Mouse (Mus musculus) MEL (cell line): ENCODE measurements around the gene Ddx59. TPM values are rescaled to one million over a fixed set of nuclear protein-coding genes. Genes with fewer than 3 reads are reported as not detected.
A peak's percentile ranks its signal among the peaks of the same experiment; 100 is the strongest.

ENCODE experiments used
- DNase-seq: peaks from one replicate; pipeline ENCODE4 v3.0.0; 2011; ENCODE audit warnings: low read depth, low spot score
- H3K27ac ChIP-seq: 2 replicates; pipeline ENCODE4 v1.5.1; 2012; ENCODE audit warnings: low read depth, mild to moderate bottlenecking, control low read depth, low read length, moderate library complexity; ENCODE audit not compliant: control insufficient read depth
- H3K27me3 ChIP-seq, 2 experiments: fragments of 150-350 bp in 1 of 2; sonication (generic) in 1 of 2; 2 replicates each; pipeline ENCODE4 v1.6.1; 2012; ENCODE audit warnings: low read length in 2 of 2, mild to moderate bottlenecking in 2 of 2, improper control_type of control experiment in 1 of 2, moderate library complexity in 1 of 2; ENCODE audit not compliant: insufficient read depth in 2 of 2, control insufficient read depth in 1 of 2
- H3K36me3 ChIP-seq, 2 experiments: 2 replicates each; pipeline ENCODE4 v1.6.1; 2012 to 2014; ENCODE audit warnings: low read length in 2 of 2, improper control_type of control experiment in 1 of 2, inconsistent platforms in 1 of 2, mild to moderate bottlenecking in 1 of 2; ENCODE audit not compliant: insufficient read depth in 2 of 2, control insufficient read depth in 1 of 2
- H3K4me1 ChIP-seq, 2 experiments: fragments of 150-350 bp in 1 of 2; sonication (generic) in 1 of 2; 2 replicates each; pipeline ENCODE4 v1.6.1; 2012; ENCODE audit warnings: low read length in 2 of 2, improper control_type of control experiment in 1 of 2, mild to moderate bottlenecking in 1 of 2; ENCODE audit not compliant: insufficient read depth in 2 of 2, control insufficient read depth in 1 of 2
- H3K4me3 ChIP-seq, 2 experiments: fragments of 150-350 bp in 1 of 2; sonication (generic) in 1 of 2; 2 replicates each; pipeline ENCODE4 v1.5.1; 2012; ENCODE audit warnings: low read depth in 2 of 2, low read length in 2 of 2, mild to moderate bottlenecking in 2 of 2, moderate library complexity in 2 of 2, control low read depth in 1 of 2, improper control_type of control experiment in 1 of 2; ENCODE audit not compliant: control insufficient read depth in 1 of 2, insufficient read depth in 1 of 2
- H3K79me2 ChIP-seq: 2 replicates; pipeline ENCODE4 v1.6.1; 2012; ENCODE audit warnings: mild to moderate bottlenecking, low read length, moderate library complexity; ENCODE audit not compliant: control insufficient read depth, poor library complexity, insufficient read depth
- H3K9ac ChIP-seq: 2 replicates; pipeline ENCODE4 v1.6.1; 2012; ENCODE audit warnings: low read depth, mild to moderate bottlenecking, control low read depth, low read length, moderate library complexity; ENCODE audit not compliant: control insufficient read depth, poor library complexity, severe bottlenecking
- H3K9me3 ChIP-seq: fragments of 150-350 bp; sonication (generic); replicated peaks from 2 replicates; pipeline ENCODE4 v1.6.1; 2012; ENCODE audit warnings: mild to moderate bottlenecking, low read length, improper control_type of control experiment, moderate library complexity; ENCODE audit not compliant: insufficient read depth
- BHLHE40 ChIP-seq: IDR thresholded peaks from 2 replicates; pipeline ENCODE4 v1.6.1; 2012; ENCODE audit warnings: low read depth, mild to moderate bottlenecking, inconsistent platforms, low read length, improper control_type of control experiment, borderline replicate concordance
- CHD1 ChIP-seq: IDR thresholded peaks from 2 replicates; pipeline ENCODE4 v1.6.1; 2012; ENCODE audit warnings: low read depth, mild to moderate bottlenecking, inconsistent platforms, low read length, improper control_type of control experiment
- CHD2 ChIP-seq: IDR thresholded peaks from 2 replicates; pipeline ENCODE4 v1.6.1; 2011; ENCODE audit warnings: low read length, improper control_type of control experiment
- CTCF ChIP-seq, 3 experiments: IDR thresholded peaks in 2 of 3; conservative IDR thresholded peaks in 1 of 3; 2 replicates each; pipeline ENCODE4 v1.5.1; 2011 to 2012; ENCODE audit warnings: low read length in 3 of 3, low read depth in 2 of 3, mild to moderate bottlenecking in 2 of 3, improper control_type of control experiment in 1 of 3, inconsistent platforms in 1 of 3, mixed read lengths in 1 of 3, moderate library complexity in 1 of 3; ENCODE audit not compliant: control insufficient read depth in 1 of 3, insufficient read depth in 1 of 3, poor library complexity in 1 of 3, severe bottlenecking in 1 of 3
- E2F4 ChIP-seq: IDR thresholded peaks from 2 replicates; pipeline ENCODE4 v1.6.1; 2011; ENCODE audit warnings: low read depth, low read length, improper control_type of control experiment, borderline replicate concordance
- ELF1 ChIP-seq: IDR thresholded peaks from 2 replicates; pipeline ENCODE4 v1.6.1; 2014; ENCODE audit warnings: low read depth, mild to moderate bottlenecking, inconsistent platforms, low read length, improper control_type of control experiment, moderate library complexity
- EP300 ChIP-seq, 2 experiments: IDR thresholded peaks; 2 replicates each; pipeline ENCODE4 v1.6.1; 2011; ENCODE audit warnings: improper control_type of control experiment in 2 of 2, low read length in 2 of 2, low read depth in 1 of 2, mild to moderate bottlenecking in 1 of 2
- ETS1 ChIP-seq: IDR thresholded peaks from 2 replicates; pipeline ENCODE4 v1.6.1; 2012; ENCODE audit warnings: low read depth, mild to moderate bottlenecking, inconsistent platforms, low read length, improper control_type of control experiment, moderate library complexity
- GABPA ChIP-seq: IDR thresholded peaks from 2 replicates; pipeline ENCODE4 v1.6.1; 2012; ENCODE audit warnings: low read depth, mild to moderate bottlenecking, inconsistent platforms, low read length, improper control_type of control experiment, moderate library complexity
- GATA1 ChIP-seq: IDR thresholded peaks from 2 replicates; pipeline ENCODE4 v1.6.1; 2011; ENCODE audit warnings: low read depth, low read length, improper control_type of control experiment
- HCFC1 ChIP-seq: IDR thresholded peaks from 2 replicates; pipeline ENCODE4 v1.6.1; 2012; ENCODE audit warnings: low read depth, mild to moderate bottlenecking, inconsistent platforms, low read length, improper control_type of control experiment, moderate library complexity
- JUND ChIP-seq: IDR thresholded peaks from 2 replicates; pipeline ENCODE4 v1.6.1; 2011; ENCODE audit warnings: low read depth, mild to moderate bottlenecking, improper control_type of control experiment, low read length
- KAT2A ChIP-seq: conservative IDR thresholded peaks from 2 replicates; pipeline ENCODE4 v1.6.1; 2012; ENCODE audit warnings: low read depth, low read length, improper control_type of control experiment, inconsistent platforms
- MAFK ChIP-seq: IDR thresholded peaks from 2 replicates; pipeline ENCODE4 v1.6.1; 2011; ENCODE audit warnings: low read depth, mild to moderate bottlenecking, low read length, improper control_type of control experiment, borderline replicate concordance
- MAX ChIP-seq: IDR thresholded peaks from 2 replicates; pipeline ENCODE4 v1.6.1; 2011; ENCODE audit warnings: low read length, improper control_type of control experiment
- MAZ ChIP-seq: IDR thresholded peaks from 2 replicates; pipeline ENCODE4 v1.6.1; 2012; ENCODE audit warnings: low read depth, mild to moderate bottlenecking, inconsistent platforms, low read length, improper control_type of control experiment
- MEF2A ChIP-seq: IDR thresholded peaks from 2 replicates; pipeline ENCODE4 v1.6.1; 2014; ENCODE audit warnings: low read depth, mild to moderate bottlenecking, inconsistent platforms, low read length, improper control_type of control experiment; ENCODE audit not compliant: poor library complexity, insufficient replicate concordance, severe bottlenecking; ENCODE audit errors: extremely low read depth
- MXI1 ChIP-seq: IDR thresholded peaks from 2 replicates; pipeline ENCODE4 v1.6.1; 2011; ENCODE audit warnings: mild to moderate bottlenecking, low read depth, low read length, improper control_type of control experiment
- MYB ChIP-seq: IDR thresholded peaks from 2 replicates; pipeline ENCODE4 v1.6.1; 2011; ENCODE audit warnings: mild to moderate bottlenecking, low read depth, low read length, improper control_type of control experiment
- MYC ChIP-seq: IDR thresholded peaks from 2 replicates; pipeline ENCODE4 v1.6.1; 2011; ENCODE audit warnings: low read depth, mild to moderate bottlenecking, low read length, improper control_type of control experiment, moderate library complexity
- NELFE ChIP-seq: IDR thresholded peaks from 2 replicates; pipeline ENCODE4 v1.6.1; 2011; ENCODE audit warnings: low read depth, low read length, improper control_type of control experiment
- NRF1 ChIP-seq: IDR thresholded peaks from 2 replicates; pipeline ENCODE4 v1.6.1; 2014; ENCODE audit warnings: low read depth, mild to moderate bottlenecking, inconsistent platforms, low read length, improper control_type of control experiment, moderate library complexity; ENCODE audit not compliant: poor library complexity, insufficient read depth, severe bottlenecking
- POLR2A ChIP-seq, 2 experiments: IDR thresholded peaks; 2 replicates each; pipeline ENCODE4 v1.6.1; 2011 to 2012; ENCODE audit warnings: low read length in 2 of 2, mild to moderate bottlenecking in 2 of 2, control low read depth in 1 of 2, improper control_type of control experiment in 1 of 2, low read depth in 1 of 2, moderate library complexity in 1 of 2; ENCODE audit not compliant: control insufficient read depth in 1 of 2, insufficient read depth in 1 of 2, poor library complexity in 1 of 2
- POLR2AphosphoS2 ChIP-seq: IDR thresholded peaks from 2 replicates; pipeline ENCODE4 v1.6.1; 2011; ENCODE audit warnings: low read length, improper control_type of control experiment
- POLR2AphosphoS5 ChIP-seq: IDR thresholded peaks from 2 replicates; pipeline ENCODE4 v1.6.1; 2012; ENCODE audit warnings: low read depth, borderline replicate concordance, mild to moderate bottlenecking, inconsistent platforms, low read length, moderate library complexity, mixed read lengths
- RAD21 ChIP-seq: IDR thresholded peaks from 2 replicates; pipeline ENCODE4 v1.6.1; 2011; ENCODE audit warnings: mild to moderate bottlenecking, low read depth, low read length, improper control_type of control experiment
- SIN3A ChIP-seq: IDR thresholded peaks from 2 replicates; pipeline ENCODE4 v1.6.1; 2012; ENCODE audit warnings: low read length, improper control_type of control experiment, inconsistent platforms
- SMC3 ChIP-seq: IDR thresholded peaks from 2 replicates; pipeline ENCODE4 v1.6.1; 2011; ENCODE audit warnings: low read depth, low read length, improper control_type of control experiment
- TAL1 ChIP-seq: IDR thresholded peaks from 2 replicates; pipeline ENCODE4 v1.6.1; 2012; ENCODE audit warnings: mild to moderate bottlenecking, inconsistent platforms, low read length, moderate library complexity, mixed read lengths
- TBP ChIP-seq: IDR thresholded peaks from 2 replicates; pipeline ENCODE4 v1.8.0; 2011; ENCODE audit warnings: low read depth, low read length, improper control_type of control experiment
- TCF12 ChIP-seq: IDR thresholded peaks from 2 replicates; pipeline ENCODE4 v1.6.1; 2014; ENCODE audit warnings: low read depth, mild to moderate bottlenecking, inconsistent platforms, low read length, improper control_type of control experiment, moderate library complexity
- UBTF ChIP-seq: IDR thresholded peaks from 2 replicates; pipeline ENCODE4 v1.6.1; 2012; ENCODE audit warnings: low read depth, mild to moderate bottlenecking, inconsistent platforms, low read length, improper control_type of control experiment, moderate library complexity, borderline replicate concordance; ENCODE audit not compliant: insufficient read depth
- USF1 ChIP-seq: IDR thresholded peaks from 2 replicates; pipeline ENCODE4 v1.6.1; 2014; ENCODE audit warnings: low read depth, mild to moderate bottlenecking, inconsistent platforms, low read length, improper control_type of control experiment, moderate library complexity
- USF2 ChIP-seq, 2 experiments: IDR thresholded peaks; 2 replicates each; pipeline ENCODE4 v1.6.1; 2011 to 2012; ENCODE audit warnings: improper control_type of control experiment in 2 of 2, low read length in 2 of 2, borderline replicate concordance in 1 of 2, inconsistent platforms in 1 of 2, low read depth in 1 of 2, mild to moderate bottlenecking in 1 of 2; ENCODE audit not compliant: insufficient read depth in 1 of 2
- ZC3H11A ChIP-seq: IDR thresholded peaks from 2 replicates; pipeline ENCODE4 v1.6.1; 2012; ENCODE audit warnings: low read depth, mild to moderate bottlenecking, inconsistent platforms, low read length, improper control_type of control experiment
- ZKSCAN1 ChIP-seq: IDR thresholded peaks from 2 replicates; pipeline ENCODE4 v1.6.1; 2012; ENCODE audit warnings: low read depth, mild to moderate bottlenecking, inconsistent platforms, low read length, improper control_type of control experiment, moderate library complexity
- ZMIZ1 ChIP-seq: IDR thresholded peaks from 2 replicates; pipeline ENCODE4 v1.6.1; 2012; ENCODE audit warnings: low read depth, mild to moderate bottlenecking, inconsistent platforms, low read length, improper control_type of control experiment, moderate library complexity
- polyA plus RNA-seq, 2 experiments: library from polyadenylated mRNA; stranded (reverse) in 1 of 2; unstranded in 1 of 2; fragments of >175 nt in 1 of 2; fragments of >200 nt in 1 of 2; gene quantifications; 2 replicates each; pipeline versions ENCODE4 v1.2.1 to v1.2.4; 2012; ENCODE audit warnings: low replicate concordance in 2 of 2, low read depth in 1 of 2; ENCODE audit not compliant: insufficient read length in 2 of 2, insufficient read depth in 1 of 2, missing spikeins in 1 of 2
- total RNA-seq: library from RNA; depleted of rRNA; stranded (reverse); fragments of 300-350 nt; gene quantifications from 2 replicates; pipeline ENCODE4 v1.2.3, GENCODE M21; 2012

The Ddx59 gene
- total and polyA plus RNA-seq, 3 experiments, result 6.0 to 6.9 TPM; not detected in 1

GRCm38 (mm10) chr1:136444555-136445255, 29.6 kb downstream of the Ddx59 start:
- H3K27ac ChIP-seq, result peak overlapping the region; percentile 45
- peaks cover 0 to 34% of the 10 kb centered on the region in 2 experiments; a peak in 2 of 4 replicates for H3K36me3 ChIP-seq
- no peaks in the 10 kb centered on the region for H3K9me3 ChIP-seq
- H3K4me1 ChIP-seq, result peaks cover 11 to 37% of the 10 kb centered on the region in 2 experiments
- H3K9ac ChIP-seq, result peak overlapping the region; percentile 17; the same call in 1 of the 2 replicates
- H3K79me2 ChIP-seq, result no peaks in the 10 kb centered on the region
- no peaks in the 10 kb centered on the region for H3K27me3 ChIP-seq
- peak overlapping the region; percentile 23 to 36 for H3K4me3 ChIP-seq
- peak; percentile 74 for DNase-seq
- TF ChIP-seq CHD2 (no peak), TAL1 (peak; percentile 59), ZC3H11A (no peak), NRF1 (no peak), GABPA (no peak), MAFK (no peak), MAX (no peak), KAT2A (no peak), MAZ (no peak), GATA1 (peak; percentile 72), USF1 (no peak), JUND (no peak), TBP (0 out of 2 replicates have a peak, but pooled peaks have one; percentile 24), NELFE (no peak), MXI1 (no peak), MYC (0 out of 2 replicates have a peak, but pooled peaks have one; percentile 17), ELF1 (no peak), ETS1 (no peak), POLR2A (IDR thresholded peaks at IDR 0.05; ENCODE audit: control insufficient read depth in 1 of 2, insufficient read depth in 1 of 2, low read depth in 1 of 2, low read length in 2 of 2, poor library complexity in 1 of 2) (no peak), CTCF (IDR thresholded peaks at IDR 0.05 in 2 of 3, conservative IDR thresholded peaks at IDR 0.05 in 1 of 3; ENCODE audit: control insufficient read depth in 1 of 3, insufficient read depth in 1 of 3, low read depth in 2 of 3, low read length in 3 of 3, poor library complexity in 1 of 3, severe bottlenecking in 1 of 3) (no peak), HCFC1 (no peak), MYB (no peak), USF2 (IDR thresholded peaks at IDR 0.05; ENCODE audit: borderline replicate concordance in 1 of 2, insufficient read depth in 1 of 2, low read depth in 1 of 2, low read length in 2 of 2) (no peak), ZKSCAN1 (no peak), POLR2AphosphoS5 (no peak), EP300 (IDR thresholded peaks at IDR 0.05; ENCODE audit: low read depth in 1 of 2, low read length in 2 of 2) (peak; percentile 65 to 76; a peak in 3 of 4 replicates), ZMIZ1 (no peak), E2F4 (no peak), CHD1 (no peak), SIN3A (no peak), TCF12 (peak; percentile 83), POLR2AphosphoS2 (no peak), RAD21 (no peak), UBTF (no peak), SMC3 (no peak), BHLHE40 (no peak), MEF2A (no peak)
